Mouse (Mus musculus): ENCODE measurements around the gene Oas1g. TPM values are rescaled to one million over a fixed set of nuclear protein-coding genes. Genes with fewer than 3 reads are reported as not detected.

Oas1g gene
- total RNA-seq, 2 experiments from 2014 or later, result 0.25 TPM; not detected in 1

GRCm38 (mm10) chr5:120833335-120834280 is 53.8 kb downstream of the Oas1g start:
- DNase-seq (ENCODE audit: low spot score), result no peak
- intact Hi-C loops (cut with DNase I), result no loop called here

GRCm38 (mm10) chr5:120831031-120831430 is 56.4 kb downstream of the Oas1g start:
- intact Hi-C loops (cut with DNase I), result no loop called here
- no peak for DNase-seq (ENCODE audit: low spot score)

Small RNAs within 50 kb of the gene (microRNA-seq; reads per million reads assigned to microRNA genes)
- gene Gm22907, result not detected

Other genes starting within 250 kb of the Oas1g start
- gene Rasal1, start 238.8 kb downstream of the Oas1g start, total RNA-seq (2021), result not detected
- 1 to 10 TPM; 1.8 to 1.9 TPM for gene Dtx1, start 175.7 kb downstream of the Oas1g start, total RNA-seq (2021)
- under 1 TPM; 0.57 to 0.78 TPM for gene Oas2, start 137.8 kb downstream of the Oas1g start, total RNA-seq (2021)
- gene Oas3, start 110.0 kb downstream of the Oas1g start, total RNA-seq (2021), result under 1 TPM; 0.10 to 0.17 TPM
- not detected for gene Oas1e, start 92.1 kb downstream of the Oas1g start, total RNA-seq (2021)
- gene Oas1c, start 75.1 kb downstream of the Oas1g start, total RNA-seq (2021), result under 1 TPM; 0.10 to 0.48 TPM
- gene Oas1f, start 40.2 kb downstream of the Oas1g start, total RNA-seq (2021), result not detected
- gene Oas1h, start 26.2 kb downstream of the Oas1g start, total RNA-seq (2021), result not detected
- gene Oas1a, start 19.9 kb upstream of the Oas1g start, total RNA-seq (2021), result 1 to 10 TPM in 1 of 2 experiments, under 1 TPM in 1; 0.34 to 1.0 TPM
- gene Oas1d, start 26.9 kb upstream of the Oas1g start, total RNA-seq (2021), result not detected
- gene Rph3a, start 122.5 kb upstream of the Oas1g start, total RNA-seq (2021), result under 1 TPM in 1 of 2 experiments, not detected in 1; 0.08 TPM